Mouse (Mus musculus): ENCODE results near the gene Myo1d.

Myo1d gene

DNA sequence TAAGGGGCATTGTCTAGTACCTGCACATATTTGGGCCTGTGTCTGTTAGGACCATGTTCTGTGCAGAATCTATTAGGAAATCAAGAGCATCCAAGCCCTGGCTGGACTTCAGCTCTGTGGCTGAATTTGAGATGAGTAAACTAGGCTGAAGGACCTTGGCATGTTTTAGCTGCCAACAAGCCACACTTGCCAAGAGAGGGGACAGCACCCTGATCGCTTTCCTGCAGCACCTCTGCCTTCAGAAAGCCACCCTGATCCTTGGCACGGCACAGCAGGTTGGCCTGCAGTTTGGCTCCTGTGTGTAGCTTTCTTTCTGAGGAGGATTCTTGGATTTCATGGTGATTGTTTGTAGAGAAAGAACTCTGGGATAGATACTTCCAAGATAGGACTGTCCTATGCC lies 1.7 kb upstream of the Myo1d start:
- DNase-seq (ENCODE audit: low spot score in 2 of 2): no peak

DNA sequence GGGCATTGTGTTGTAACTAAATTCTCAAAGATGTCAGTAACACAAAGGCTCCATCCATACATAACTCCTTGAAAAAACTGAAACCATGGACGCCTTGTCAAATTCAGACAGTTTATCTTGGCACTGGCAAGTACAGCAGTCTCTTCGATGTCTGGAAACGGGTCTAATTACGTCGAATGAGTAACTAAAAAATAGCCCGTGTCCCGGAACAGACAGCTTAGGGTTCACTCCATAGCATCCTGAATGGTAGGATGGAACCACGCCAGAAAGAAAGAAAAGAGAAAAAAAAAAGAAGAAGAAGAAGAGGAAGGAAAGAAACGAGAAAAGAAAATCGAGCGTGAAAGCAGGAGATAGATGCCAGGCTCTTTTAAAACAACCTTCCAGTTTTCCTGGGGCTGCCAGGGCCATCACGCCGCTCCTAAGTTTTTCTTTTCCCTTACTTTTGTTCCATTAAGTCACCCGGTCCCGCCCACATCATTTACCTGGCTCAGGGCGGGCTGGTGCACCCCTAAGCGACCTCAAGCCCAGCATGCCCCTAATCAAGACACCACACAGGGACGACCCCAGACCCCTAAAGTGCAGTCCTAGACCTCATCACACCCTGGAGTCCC lies 804 bp downstream of the Myo1d start:
- no peak for DNase-seq (ENCODE audit: low spot score in 2 of 2)

DNA sequence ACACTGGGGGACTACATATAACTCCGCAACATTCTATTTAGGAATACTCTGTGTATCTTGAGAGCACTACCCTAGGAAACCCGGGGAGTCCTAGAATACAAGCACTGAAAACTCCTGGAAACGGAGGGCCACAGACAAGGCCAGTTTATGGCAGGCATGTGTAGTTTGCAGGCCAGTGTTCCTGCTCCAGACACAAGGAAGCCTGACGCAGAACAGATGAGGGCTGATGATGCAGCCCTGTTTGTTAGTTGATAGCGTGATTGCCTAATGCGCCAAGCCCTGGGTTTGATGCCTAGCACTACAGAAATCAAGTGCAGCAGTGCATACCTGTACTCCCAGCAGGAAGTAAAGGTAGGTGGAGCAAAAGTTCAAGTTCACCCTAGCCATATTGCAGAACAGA lies 1.7 kb downstream of the Myo1d start:
- DNase-seq (ENCODE audit: low spot score in 2 of 2): no peak

DNA sequence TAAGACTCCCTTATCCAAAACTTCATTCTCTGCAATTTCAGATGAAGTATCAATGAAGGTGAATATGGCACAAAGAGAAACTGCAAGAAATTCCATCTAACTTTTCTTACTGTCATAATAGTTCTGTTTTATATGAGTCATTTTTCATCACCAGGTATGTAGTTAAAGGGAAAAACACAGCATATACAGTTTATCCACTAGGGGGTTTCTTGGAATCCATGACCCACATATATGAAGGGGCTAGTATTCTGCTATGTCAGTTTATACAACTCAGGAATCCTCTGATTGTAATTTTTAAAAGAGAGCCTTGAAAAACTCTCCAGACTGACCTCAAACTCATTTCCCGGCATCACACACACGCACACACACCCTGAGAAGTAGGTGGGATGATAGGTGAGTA lies 2.1 kb downstream of the Myo1d start:
- no peak for DNase-seq (ENCODE audit: low spot score in 2 of 2)

DNA sequence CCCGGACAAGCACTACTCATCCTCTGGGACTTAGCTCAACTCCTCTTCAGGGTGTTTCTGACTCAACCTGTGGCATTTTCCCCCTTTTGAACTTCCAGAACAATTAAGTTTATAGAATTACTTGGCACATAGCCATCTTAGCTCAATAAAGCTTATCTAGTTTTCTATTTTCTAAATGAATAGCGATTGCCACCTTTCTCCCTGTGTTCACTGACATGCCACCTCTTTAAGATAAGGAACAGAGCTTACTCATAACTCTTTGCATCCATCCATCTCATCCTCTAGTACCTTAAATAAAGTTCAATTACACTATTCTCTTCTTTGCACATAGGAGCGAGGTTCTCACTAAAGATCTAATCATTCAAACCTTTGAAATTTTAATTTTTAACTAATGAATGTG lies 4.3 kb downstream of the Myo1d start:
- DNase-seq (ENCODE audit: low spot score in 2 of 2): no peak

DNA sequence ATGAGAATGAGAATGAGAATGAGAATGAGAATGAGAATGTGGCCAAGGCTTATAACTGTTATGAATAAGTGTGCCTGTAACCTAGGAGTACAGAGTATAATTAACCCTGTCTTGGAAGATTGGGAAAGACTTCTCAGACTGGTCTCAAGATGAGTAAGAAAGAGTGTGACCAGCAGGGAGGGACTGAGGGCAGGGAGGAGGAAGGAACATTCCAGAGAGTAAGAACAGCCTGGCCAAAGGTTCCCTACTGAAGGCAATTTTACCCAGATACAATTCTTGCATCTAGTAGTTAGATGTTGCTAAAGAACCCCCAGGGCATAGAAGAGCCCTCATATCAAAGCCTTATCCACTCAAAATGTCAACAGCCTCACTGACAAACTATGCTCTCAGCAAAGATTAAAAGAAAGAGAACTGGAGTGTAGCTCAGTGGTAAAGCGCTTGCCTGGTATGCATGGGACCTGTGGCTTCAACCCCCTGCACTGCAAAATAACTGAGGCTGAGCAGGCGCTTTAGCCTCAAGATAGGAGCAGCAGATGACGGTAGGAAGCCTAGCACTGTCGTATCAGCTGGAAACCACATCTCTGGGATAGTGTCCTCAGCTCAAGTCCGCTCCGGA lies 7.1 kb downstream of the Myo1d start:
- DNase-seq (ENCODE audit: low spot score in 2 of 2): no peak

DNA sequence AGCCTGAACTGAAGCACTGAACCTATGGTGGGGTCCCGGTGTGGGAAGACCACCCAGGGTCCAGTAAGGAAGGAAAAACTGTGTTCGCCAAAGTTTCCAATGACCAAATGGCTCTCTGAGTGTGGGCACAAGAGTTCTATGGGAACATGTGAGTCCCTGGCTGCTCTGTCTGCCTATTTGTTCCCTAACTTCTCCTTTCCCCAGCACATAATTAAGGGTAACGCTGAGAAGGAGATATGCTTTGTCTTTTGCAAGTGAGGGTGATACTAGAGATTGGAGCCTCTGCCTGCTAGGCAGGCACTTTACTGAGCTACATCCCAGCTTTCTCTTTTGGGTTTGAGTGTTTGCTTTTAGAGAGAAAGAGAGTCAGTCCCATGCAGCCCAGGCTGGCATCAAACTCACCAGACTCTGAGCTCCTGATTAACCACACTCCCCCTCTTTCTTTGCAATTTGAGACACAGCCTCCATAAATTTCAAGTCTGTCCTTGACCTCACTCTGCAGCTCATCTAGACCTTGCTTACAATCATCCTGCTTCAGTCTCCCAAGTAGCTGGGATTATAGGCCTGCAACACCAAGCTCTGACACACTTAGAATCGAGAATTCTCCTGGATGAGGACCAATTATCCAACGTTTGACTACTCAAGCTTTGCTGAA lies 8.1 kb downstream of the Myo1d start:
- no peak for DNase-seq (ENCODE audit: low spot score in 2 of 2)

DNA sequence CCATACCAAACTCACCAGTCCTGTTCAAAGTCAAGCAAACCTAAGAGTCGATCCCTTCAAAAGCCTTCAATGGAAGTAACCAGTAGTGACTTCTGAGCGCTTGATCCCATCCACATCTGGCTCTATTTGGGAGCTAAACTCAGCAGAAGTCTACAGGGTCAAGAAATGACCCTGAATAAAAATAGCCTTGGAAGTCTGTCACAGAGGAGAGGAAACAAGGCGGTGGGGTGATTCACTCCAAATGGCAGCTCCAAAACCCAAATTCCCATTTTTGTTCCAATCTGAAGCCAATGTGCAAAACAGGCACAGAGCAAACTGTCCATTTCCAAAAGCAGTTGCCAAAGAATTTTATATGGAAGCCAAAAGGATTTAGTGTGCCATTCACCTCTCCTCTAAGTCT lies 8.6 kb downstream of the Myo1d start:
- DNase-seq (ENCODE audit: low spot score in 2 of 2): no peak

DNA sequence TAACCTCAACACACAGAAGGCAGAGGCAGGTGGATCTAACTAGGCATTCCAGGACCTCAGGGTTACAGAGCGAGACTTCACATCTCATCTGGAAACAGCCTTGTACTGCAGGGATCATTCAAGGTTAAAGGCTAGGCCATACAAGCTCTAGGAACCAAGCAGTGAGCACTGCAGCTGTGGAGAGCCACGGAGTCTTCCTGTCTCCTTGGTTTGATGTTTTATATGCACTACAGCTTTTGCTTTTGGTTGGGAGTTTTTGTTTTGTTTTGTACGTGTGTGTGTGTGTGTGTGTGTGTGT lies 12.6 kb downstream of the Myo1d start:
- no peak for DNase-seq (ENCODE audit: low spot score in 2 of 2)

DNA sequence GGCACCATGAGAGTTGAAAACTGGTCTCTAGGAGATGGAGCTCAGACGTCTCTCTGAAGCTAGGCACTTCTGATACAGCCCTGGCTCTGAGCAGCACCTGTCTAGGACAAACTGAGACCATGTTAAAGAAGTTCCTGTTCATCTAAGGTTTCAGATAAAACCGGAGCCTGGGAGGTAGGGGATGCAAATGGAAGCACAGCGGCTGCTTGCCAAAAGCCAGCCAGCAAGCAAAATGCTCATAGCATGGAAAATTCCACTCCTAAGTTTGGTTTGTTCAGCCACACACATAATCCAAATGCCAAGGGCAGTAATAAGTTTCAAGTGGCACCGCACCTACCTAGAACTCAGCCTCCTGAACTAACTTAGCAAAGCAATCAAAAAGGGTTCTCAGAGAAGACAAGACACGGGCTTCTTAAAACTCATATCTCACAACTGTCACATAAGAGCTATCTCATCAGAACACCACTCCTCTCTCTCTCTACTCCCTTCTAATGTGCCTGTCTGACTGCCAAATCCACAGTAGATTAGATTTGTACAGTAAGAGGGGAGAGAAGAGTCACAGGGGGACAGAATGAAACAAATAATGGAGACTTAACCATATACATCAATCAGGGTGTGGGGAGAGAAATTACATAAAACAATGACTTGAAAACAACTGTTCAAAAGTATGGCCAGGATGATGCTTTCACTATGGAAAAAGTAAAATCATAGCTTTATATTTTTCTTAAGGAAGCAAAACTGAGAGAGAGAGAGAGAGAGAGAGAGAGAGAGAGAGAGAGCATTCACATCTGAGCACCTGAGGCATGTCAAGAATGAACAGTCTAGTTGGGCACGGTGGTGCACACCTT lies 13.1 kb downstream of the Myo1d start:
- DNase-seq (ENCODE audit: low spot score in 2 of 2): no peak

DNA sequence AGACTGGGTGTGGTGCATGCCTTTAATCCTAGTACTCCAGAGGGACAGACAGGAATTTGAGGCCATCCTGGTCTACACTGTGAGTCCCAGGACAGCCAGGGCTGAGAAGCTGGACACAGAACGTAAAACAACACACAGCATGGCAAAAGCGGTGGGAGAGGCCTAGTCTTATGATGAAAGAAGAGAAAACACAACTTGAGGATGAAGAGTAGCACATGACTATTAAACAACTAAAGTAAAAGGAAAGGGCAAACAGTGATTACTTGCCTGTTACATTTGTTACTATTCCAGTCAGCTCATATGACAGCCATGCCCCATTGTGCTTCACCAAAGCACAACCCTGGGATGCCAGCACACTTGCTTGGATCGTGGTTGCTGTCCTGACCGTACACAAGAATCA lies 13.8 kb downstream of the Myo1d start:
- no peak for DNase-seq (ENCODE audit: low spot score in 2 of 2)

DNA sequence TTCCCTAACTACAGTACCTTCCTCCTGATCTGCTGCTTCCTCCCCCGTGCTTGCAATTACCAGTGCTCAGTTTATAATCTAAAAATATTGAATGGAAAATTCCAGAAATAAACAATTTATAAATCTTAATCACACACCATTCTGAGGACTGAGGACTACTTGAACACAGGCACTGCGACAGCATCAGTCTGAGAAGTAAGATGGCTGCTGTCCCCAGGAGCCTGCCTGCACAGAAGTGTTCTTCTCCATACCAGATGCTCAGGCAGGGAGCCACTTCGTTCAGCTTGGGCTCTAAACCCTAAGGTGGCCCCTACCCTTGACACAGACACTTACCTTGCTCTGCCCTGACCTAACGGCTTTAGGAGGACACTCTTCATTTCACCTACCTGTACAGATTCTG lies 17.8 kb downstream of the Myo1d start:
- DNase-seq (ENCODE audit: low spot score in 2 of 2): no peak

DNA sequence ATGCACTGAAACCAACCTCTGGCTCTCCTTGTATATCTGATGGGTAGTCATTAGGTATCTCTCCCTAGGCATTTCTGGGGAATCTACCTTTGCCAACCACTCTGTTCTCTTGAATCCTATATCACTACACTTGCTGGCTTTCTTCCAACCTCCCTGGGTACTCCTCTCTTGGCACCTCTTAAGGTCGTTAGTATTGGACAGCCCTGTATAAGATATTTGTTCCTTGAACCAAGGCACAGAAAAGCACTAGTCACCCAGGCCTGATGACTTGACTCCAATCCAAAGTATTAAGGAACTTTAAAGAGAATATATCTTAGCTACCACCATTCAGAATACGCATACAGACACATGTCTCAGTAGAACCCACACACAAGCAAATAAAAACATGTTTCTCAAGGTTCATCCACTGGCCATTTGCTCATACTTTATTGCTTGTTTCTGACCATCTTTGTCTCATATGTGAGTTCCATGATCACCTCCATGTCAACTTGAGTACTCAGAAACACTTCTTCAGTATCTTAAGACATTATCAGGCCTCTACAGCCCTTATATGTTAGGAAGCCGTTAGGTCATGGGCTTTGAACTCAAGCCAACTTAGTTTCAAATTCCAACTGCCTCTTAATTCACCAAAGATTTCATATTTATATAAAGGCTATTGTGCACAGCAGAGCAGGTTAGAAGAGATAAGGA lies 18.4 kb downstream of the Myo1d start:
- no peak for DNase-seq (ENCODE audit: low spot score in 2 of 2)

DNA sequence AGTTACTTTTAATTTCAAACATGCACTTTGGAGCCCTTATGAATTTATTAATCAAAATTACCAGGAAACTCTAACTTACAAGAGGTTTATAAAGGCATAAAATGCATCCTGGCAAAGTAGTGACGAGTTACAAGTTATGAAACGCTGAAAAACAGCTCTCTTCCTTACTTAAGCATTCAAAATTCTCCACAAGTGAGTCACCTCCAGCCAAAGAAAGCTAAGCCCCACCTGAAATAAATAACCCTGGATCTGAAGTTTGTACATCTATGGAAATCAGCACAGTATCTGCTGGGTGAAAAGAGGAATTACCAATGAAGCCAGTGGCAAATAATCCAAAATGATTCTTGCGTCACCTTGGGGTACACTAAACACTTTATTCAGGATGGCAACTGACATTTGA lies 20.8 kb downstream of the Myo1d start:
- DNase-seq (ENCODE audit: low spot score in 2 of 2): no peak

DNA sequence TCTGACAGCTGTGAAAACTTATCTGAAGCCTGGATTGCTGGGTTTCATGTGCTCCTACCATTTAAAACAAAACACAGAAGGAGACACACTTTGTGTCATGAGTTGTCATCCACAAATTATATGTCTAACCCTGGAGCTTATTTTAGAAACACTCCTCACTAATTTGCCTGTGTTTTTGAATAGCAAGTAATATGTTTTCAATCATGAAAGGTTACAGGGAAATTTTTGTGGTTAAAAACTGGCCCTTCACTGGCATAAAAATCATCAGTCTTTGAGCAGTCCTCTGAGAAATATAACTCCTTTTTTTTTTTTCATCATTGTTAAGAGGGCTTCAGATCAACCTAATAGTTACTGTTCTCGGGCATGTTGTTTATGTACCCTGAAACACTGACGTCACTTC lies 25.6 kb downstream of the Myo1d start:
- DNase-seq (ENCODE audit: low spot score in 2 of 2): no peak

DNA sequence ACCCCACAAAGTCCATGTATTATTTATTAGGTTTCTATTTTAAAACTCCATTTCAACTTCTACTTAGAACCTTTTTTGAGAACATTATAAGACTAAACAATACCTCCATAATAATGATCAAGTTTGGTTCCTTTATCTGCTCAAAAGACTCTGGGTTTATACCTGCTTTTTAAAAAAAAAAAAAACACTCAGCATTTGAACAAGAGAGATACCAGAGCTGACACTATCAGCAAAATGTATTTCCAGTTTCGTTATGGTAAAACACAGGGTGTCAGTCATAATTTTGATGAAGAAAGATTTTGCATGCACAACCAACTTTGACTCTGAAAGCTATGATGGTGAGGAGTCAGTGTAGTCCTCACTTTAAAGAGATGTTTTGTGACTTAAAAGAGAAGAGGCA lies 28.7 kb downstream of the Myo1d start:
- DNase-seq (ENCODE audit: low spot score in 2 of 2): no peak

DNA sequence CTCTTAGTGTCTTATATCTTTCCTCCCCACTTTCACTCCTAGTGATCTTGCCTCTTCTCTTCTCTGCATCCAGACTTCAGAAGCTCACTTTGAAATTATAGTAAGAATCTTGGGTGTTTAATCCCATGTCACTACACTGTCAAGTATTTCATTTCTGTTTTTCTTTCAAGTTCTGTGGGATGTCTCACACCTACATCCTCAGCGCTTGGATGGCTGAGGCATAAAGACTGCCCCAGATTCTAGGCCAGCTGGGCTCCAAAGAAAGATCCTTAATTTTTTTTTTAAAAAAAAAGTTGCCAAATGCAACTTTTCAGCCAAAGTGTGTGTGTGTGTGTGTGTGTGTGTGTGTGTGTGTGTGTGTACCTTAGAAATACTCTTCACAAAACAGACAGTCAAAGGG lies 30.6 kb downstream of the Myo1d start:
- DNase-seq (ENCODE audit: low spot score in 2 of 2): no peak

DNA sequence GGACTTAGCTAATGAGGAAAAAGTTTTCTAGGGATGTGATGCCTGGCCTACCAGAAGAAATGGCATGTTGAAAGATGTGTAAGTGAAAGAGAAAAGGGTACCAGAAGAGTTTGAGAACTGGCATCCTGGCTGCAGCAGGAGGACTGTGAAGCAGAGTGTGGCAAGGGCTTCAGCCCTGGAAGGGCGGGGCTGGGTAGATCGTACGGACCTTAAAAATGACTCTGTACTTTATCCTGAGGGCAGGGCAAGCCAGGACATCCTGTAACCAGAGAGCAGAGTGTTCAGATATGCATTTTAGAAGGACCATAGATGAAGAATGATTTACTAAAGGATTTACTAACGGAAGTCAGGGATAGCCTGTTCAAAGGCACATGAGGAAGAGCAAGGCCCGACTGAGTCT lies 34.4 kb downstream of the Myo1d start:
- DNase-seq (ENCODE audit: low spot score in 2 of 2): no peak

DNA sequence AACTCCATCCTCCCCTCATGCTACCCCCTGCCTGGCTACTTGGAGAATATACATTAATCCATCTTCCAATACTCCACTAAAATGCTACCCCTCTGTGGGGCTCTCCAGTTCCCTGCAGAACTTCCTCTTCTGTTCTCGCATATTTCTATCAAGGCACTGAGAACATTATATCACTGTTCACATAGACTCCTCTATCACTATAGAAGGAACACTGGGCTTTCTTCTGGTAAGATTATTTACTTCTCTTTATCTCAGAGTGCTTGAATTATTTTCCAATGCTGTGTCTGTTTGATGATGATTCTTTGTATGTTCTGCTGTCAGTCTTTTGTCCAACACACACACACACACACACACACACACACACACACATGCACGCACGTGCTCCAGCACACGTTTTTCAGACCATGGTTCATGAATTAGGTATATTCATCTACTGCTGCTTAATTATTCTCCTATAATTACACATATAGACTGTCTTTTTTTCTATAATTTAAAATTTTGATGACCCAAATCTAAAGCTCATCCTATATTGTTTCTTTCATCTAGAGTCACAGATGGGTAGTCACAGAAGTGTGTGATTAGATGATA lies 35.9 kb downstream of the Myo1d start:
- DNase-seq (ENCODE audit: low spot score in 2 of 2): no peak

DNA sequence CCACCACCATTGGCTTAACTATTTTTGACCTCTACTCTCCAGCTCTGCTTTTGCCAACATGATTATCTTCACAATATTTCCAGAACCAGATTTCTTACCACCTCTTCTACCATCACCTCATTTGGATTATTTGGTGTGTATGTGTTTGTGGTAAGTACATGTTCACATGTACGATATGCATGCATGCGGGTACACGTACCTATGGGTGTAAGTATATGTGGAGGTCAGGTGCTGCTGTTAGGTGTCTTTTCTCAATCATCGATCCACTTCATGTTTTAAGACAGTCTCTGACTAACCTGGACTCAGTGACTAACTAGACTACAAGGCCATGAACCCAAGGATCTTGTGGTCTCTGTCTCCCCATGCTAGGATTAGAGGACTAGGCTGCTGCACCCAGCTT lies 37.4 kb downstream of the Myo1d start:
- DNase-seq (ENCODE audit: low spot score in 2 of 2): no peak

DNA sequence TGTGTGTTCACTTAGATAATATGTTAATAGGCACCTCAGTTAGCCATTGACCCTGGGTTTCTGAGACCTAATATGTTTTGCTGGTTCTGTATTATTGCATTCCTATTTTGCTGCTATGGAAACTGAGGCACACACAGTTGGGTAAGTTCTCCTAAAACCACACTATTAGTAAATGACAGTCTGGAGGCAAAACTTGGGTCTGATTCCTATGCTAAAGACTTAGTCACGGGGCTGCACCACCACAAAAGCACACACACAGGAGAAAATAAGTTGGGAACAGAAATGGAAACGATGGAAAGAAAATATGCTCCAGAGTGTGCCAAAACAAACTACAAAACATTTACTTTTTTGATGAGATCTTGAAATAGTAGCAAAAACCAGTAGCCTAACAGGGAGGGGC lies 45.1 kb downstream of the Myo1d start:
- DNase-seq (ENCODE audit: low spot score in 2 of 2): no peak

DNA sequence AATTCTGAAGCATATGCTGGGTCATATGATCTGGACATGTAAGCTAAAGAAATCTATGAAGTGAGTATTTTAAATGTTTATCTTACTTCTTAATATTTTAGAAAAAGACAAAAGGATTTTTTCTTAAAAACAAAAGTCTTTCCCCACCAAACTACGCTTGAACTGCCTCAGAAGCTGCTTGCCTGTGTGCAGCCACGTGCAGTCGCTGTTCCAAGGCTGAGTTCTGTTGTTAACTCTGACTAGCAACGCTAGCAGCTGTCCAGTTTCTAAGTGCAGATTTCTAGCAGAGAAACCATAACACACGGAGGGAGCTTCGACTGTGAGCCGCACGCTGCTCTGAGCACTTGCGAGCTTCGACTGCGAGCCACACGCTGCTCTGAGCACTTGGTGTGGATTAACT lies 55.1 kb downstream of the Myo1d start:
- DNase-seq (ENCODE audit: low spot score in 2 of 2): no peak

Data from urinary bladder, postnatal 4 days (tissue).